Mouse (Mus musculus) kidney, embryonic 14.5 days (tissue): ENCODE measurements around the gene Rapgef4. TPM values are rescaled to one million over a fixed set of nuclear protein-coding genes. Genes with fewer than 3 reads are reported as not detected.
A peak's percentile ranks its signal among the peaks of the same experiment; 100 is the strongest.

ENCODE experiments used
- ATAC-seq: fragments of 200-750 bp; cut with Nextera tagmentation; 2 replicates; pipeline ENCODE4 v1.8.0; 2017; ENCODE audit warnings: moderate number of reproducible peaks, mild to moderate bottlenecking, moderate TSS enrichment, moderate library complexity; ENCODE audit not compliant: low FRiP score, low TSS enrichment
- H3K27ac ChIP-seq: fragments of 300-500 bp; sonication (generic); 2 replicates; pipeline ENCODE4 v1.5.1; 2014; ENCODE audit warnings: low read depth, mild to moderate bottlenecking, low read length, moderate library complexity, mixed read lengths
- H3K27me3 ChIP-seq: fragments of 300-500 bp; sonication (generic); 2 replicates; pipeline ENCODE4 v1.6.1; 2014; ENCODE audit warnings: mild to moderate bottlenecking, low read length; ENCODE audit not compliant: control insufficient read depth, insufficient read depth
- H3K36me3 ChIP-seq: fragments of 300-500 bp; sonication (generic); 2 replicates; pipeline ENCODE4 v1.6.1; 2014; ENCODE audit warnings: low read length, mixed read lengths; ENCODE audit not compliant: control insufficient read depth, insufficient read depth
- H3K4me1 ChIP-seq: fragments of 300-500 bp; sonication (generic); 2 replicates; pipeline ENCODE4 v1.6.1; 2014; ENCODE audit warnings: low read length, mixed read lengths; ENCODE audit not compliant: control insufficient read depth, insufficient read depth
- H3K4me2 ChIP-seq: fragments of 300-500 bp; sonication (generic); replicated peaks from 2 replicates; pipeline ENCODE4 v1.6.1; 2014; ENCODE audit warnings: low read depth, mild to moderate bottlenecking, low read length
- H3K4me3 ChIP-seq: fragments of 300-500 bp; sonication (generic); 2 replicates; pipeline ENCODE4 v1.5.1; 2014; ENCODE audit warnings: mild to moderate bottlenecking, low read length
- H3K9ac ChIP-seq: fragments of 300-500 bp; sonication (generic); 2 replicates; pipeline ENCODE4 v1.6.1; 2014; ENCODE audit warnings: low read depth, mild to moderate bottlenecking, low read length, moderate library complexity
- H3K9me3 ChIP-seq: fragments of 300-500 bp; sonication (generic); 2 replicates; pipeline ENCODE4 v1.6.1; 2016; ENCODE audit warnings: low read length; ENCODE audit not compliant: control insufficient read depth
- WGBS: fragments of 180-500 bp; shearing (Covaris S2); extraction: QIAGEN DNeasy Blood & Tissue Kit; methylation state at CpG from one replicate; pipeline ENCODE4 v1.1.7; 2014; 5-methylcytosine and 5-hydroxymethylcytosine counted together
- polyA plus RNA-seq: library from polyadenylated mRNA; unstranded; fragments of >200 nt; fragmentation: Nextera tagmentation; extraction: Ambion mirVana; gene quantifications from 2 replicates; pipeline ENCODE4 v1.2.1, GENCODE M21; 2014

The Rapgef4 gene
- 4.2 and 5.1 TPM in 2 replicates for polyA plus RNA-seq

GRCm38 (mm10) chr2:71980771-71981342 lies at the start of gene Rapgef4:
Rapgef4 (plus strand) TSS chr2:71981240.
- H3K27ac ChIP-seq = no peak within 1 kb of the TSS
- H3K4me3 ChIP-seq = peak within 1 kb of the TSS; percentile 56
- no peaks in the 10 kb centered on the region for H3K36me3 ChIP-seq
- peak within 1 kb of the TSS; percentile 64 for H3K9ac ChIP-seq
- peaks cover 5% of the 10 kb centered on the region for H3K27me3 ChIP-seq
- H3K9me3 ChIP-seq = no peaks in the 10 kb centered on the region
- H3K4me2 ChIP-seq = peak within 1 kb of the TSS; percentile 100
- ATAC-seq = peak; percentile 77
- H3K4me1 ChIP-seq = 0 out of 2 replicates have a peak, but pooled peaks cover 5% of the 10 kb centered on the region
- WGBS = 2% methylated on average over 18 of the region's 52 CpGs

GRCm38 (mm10) chr2:71934046-71934445 lies 47.0 kb upstream of the Rapgef4 start:
- no peak overlapping the region for H3K9ac ChIP-seq
- no peaks in the 10 kb centered on the region for H3K9me3 ChIP-seq
- H3K4me3 ChIP-seq = no peak overlapping the region
- no peaks in the 10 kb centered on the region for H3K4me1 ChIP-seq
- H3K36me3 ChIP-seq = no peaks in the 10 kb centered on the region
- no peak for ATAC-seq
- no peaks in the 10 kb centered on the region for H3K27me3 ChIP-seq
- WGBS = 86% methylated on average over 8 of the region's 8 CpGs
- no peak overlapping the region for H3K27ac ChIP-seq
- H3K4me2 ChIP-seq = no peak overlapping the region

GRCm38 (mm10) chr2:71936711-71937110 lies 44.3 kb upstream of the Rapgef4 start:
- no peaks in the 10 kb centered on the region for H3K9me3 ChIP-seq
- H3K27ac ChIP-seq = no peak overlapping the region
- H3K4me3 ChIP-seq = no peak overlapping the region
- WGBS = 94% methylated on average over 1 of the region's 1 CpGs
- ATAC-seq = no peak
- no peak overlapping the region for H3K4me2 ChIP-seq
- H3K9ac ChIP-seq = no peak overlapping the region
- no peaks in the 10 kb centered on the region for H3K4me1 ChIP-seq
- H3K36me3 ChIP-seq = no peaks in the 10 kb centered on the region
- H3K27me3 ChIP-seq = no peaks in the 10 kb centered on the region

GRCm38 (mm10) chr2:71937649-71938308 lies 43.3 kb upstream of the Rapgef4 start:
- WGBS = 82% methylated on average over 3 of the region's 3 CpGs
- Histone ChIP-seq H3K36me3 (no peaks in the 10 kb centered on the region), H3K4me3 (no peak overlapping the region), H3K27me3 (no peaks in the 10 kb centered on the region), H3K4me1 (no peaks in the 10 kb centered on the region), H3K9ac (no peak overlapping the region), H3K27ac (no peak overlapping the region), H3K4me2 (no peak overlapping the region), H3K9me3 (no peaks in the 10 kb centered on the region)
- no peak for ATAC-seq

GRCm38 (mm10) chr2:71938716-71939393 lies 42.2 kb upstream of the Rapgef4 start:
- ATAC-seq = no peak
- H3K4me3 ChIP-seq = no peak overlapping the region
- H3K27me3 ChIP-seq = no peaks in the 10 kb centered on the region
- no peaks in the 10 kb centered on the region for H3K9me3 ChIP-seq
- WGBS = 42% methylated on average over 6 of the region's 6 CpGs
- no peak overlapping the region for H3K27ac ChIP-seq
- no peaks in the 10 kb centered on the region for H3K4me1 ChIP-seq
- H3K36me3 ChIP-seq = no peaks in the 10 kb centered on the region
- no peak overlapping the region for H3K9ac ChIP-seq
- H3K4me2 ChIP-seq = no peak overlapping the region

GRCm38 (mm10) chr2:71941005-71941720 lies 39.9 kb upstream of the Rapgef4 start:
- H3K4me3 ChIP-seq = no peak overlapping the region
- H3K9me3 ChIP-seq = no peaks in the 10 kb centered on the region
- no peaks in the 10 kb centered on the region for H3K27me3 ChIP-seq
- 98% methylated on average over 3 of the region's 3 CpGs for WGBS
- H3K9ac ChIP-seq = no peak overlapping the region
- H3K4me1 ChIP-seq = no peaks in the 10 kb centered on the region
- no peaks in the 10 kb centered on the region for H3K36me3 ChIP-seq
- no peak for ATAC-seq
- H3K4me2 ChIP-seq = no peak overlapping the region
- no peak overlapping the region for H3K27ac ChIP-seq

- WGBS = 90% methylated on average over 5 of the region's 5 CpGs
- no peaks in the 10 kb centered on the region for H3K9me3 ChIP-seq
- no peak overlapping the region for H3K4me2 ChIP-seq
- H3K4me1 ChIP-seq = no peaks in the 10 kb centered on the region
- H3K9ac ChIP-seq = no peak overlapping the region
- H3K4me3 ChIP-seq = no peak overlapping the region
- no peaks in the 10 kb centered on the region for H3K27me3 ChIP-seq
- no peaks in the 10 kb centered on the region for H3K36me3 ChIP-seq
- ATAC-seq = no peak
- H3K27ac ChIP-seq = no peak overlapping the region
Observed at GRCm38 (mm10) chr2:71941721-71942087, 39.3 kb upstream of the Rapgef4 start.

- 86% methylated on average over 4 of the region's 4 CpGs for WGBS
- Histone ChIP-seq H3K4me1 (no peaks in the 10 kb centered on the region), H3K9ac (no peak overlapping the region), H3K4me3 (no peak overlapping the region), H3K36me3 (no peaks in the 10 kb centered on the region), H3K9me3 (no peaks in the 10 kb centered on the region), H3K4me2 (no peak overlapping the region), H3K27me3 (no peaks in the 10 kb centered on the region), H3K27ac (no peak overlapping the region)
- ATAC-seq = no peak
Observed at GRCm38 (mm10) chr2:71951212-71951611, 29.8 kb upstream of the Rapgef4 start.
